Mouse (Mus musculus) neural tube, embryonic 11.5 days (tissue): ENCODE measurements around the gene Stk16. TPM values are rescaled to one million over a fixed set of nuclear protein-coding genes. Genes with fewer than 3 reads are reported as not detected.
A peak's percentile ranks its signal among the peaks of the same experiment; 100 is the strongest.

Source experiments
- ATAC-seq: fragments of 200-750 bp; cut with Nextera tagmentation; 2 replicates; pipeline ENCODE4 v1.8.0; 2017; ENCODE audit warnings: moderate number of reproducible peaks, mild to moderate bottlenecking, moderate TSS enrichment, moderate library complexity; ENCODE audit not compliant: insufficient read depth, low FRiP score, low TSS enrichment
- DNase-seq: peaks from one replicate; pipeline ENCODE4 v3.0.0-alpha.2; 2015; ENCODE audit warnings: low spot score
- H3K27ac ChIP-seq: fragments of 300-500 bp; sonication (generic); 2 replicates; pipeline ENCODE4 v1.5.1; 2014; ENCODE audit warnings: low read depth, mild to moderate bottlenecking, low read length
- H3K27me3 ChIP-seq: fragments of 300-500 bp; sonication (generic); 2 replicates; pipeline ENCODE4 v1.6.1; 2014; ENCODE audit warnings: mild to moderate bottlenecking, low read length, mixed read lengths; ENCODE audit not compliant: control insufficient read depth, insufficient read depth
- H3K36me3 ChIP-seq: fragments of 300-500 bp; sonication (generic); 2 replicates; pipeline ENCODE4 v1.6.1; 2014; ENCODE audit warnings: mild to moderate bottlenecking, low read length, moderate library complexity, mixed read lengths; ENCODE audit not compliant: control insufficient read depth, insufficient read depth
- H3K4me1 ChIP-seq: fragments of 300-500 bp; sonication (generic); 2 replicates; pipeline ENCODE4 v1.6.1; 2014; ENCODE audit warnings: low read length, mixed read lengths; ENCODE audit not compliant: control insufficient read depth, insufficient read depth
- H3K4me2 ChIP-seq: fragments of 300-500 bp; sonication (generic); 2 replicates; pipeline ENCODE4 v1.6.1; 2014; ENCODE audit warnings: low read depth, mild to moderate bottlenecking, moderate library complexity
- H3K4me3 ChIP-seq: fragments of 300-500 bp; sonication (generic); 2 replicates; pipeline ENCODE4 v1.5.1; 2014; ENCODE audit warnings: low read depth, low read length
- H3K9ac ChIP-seq: fragments of 300-500 bp; sonication (generic); 2 replicates; pipeline ENCODE4 v1.6.1; 2014; ENCODE audit warnings: mild to moderate bottlenecking, low read length
- H3K9me3 ChIP-seq: fragments of 300-500 bp; sonication (generic); 2 replicates; pipeline ENCODE4 v1.6.1; 2016; ENCODE audit warnings: low read length; ENCODE audit not compliant: control insufficient read depth
- WGBS: fragments of 180-500 bp; shearing (Covaris S2); extraction: QIAGEN DNeasy Blood & Tissue Kit; methylation state at CpG from one replicate; pipeline ENCODE4 v1.1.7; 2014; 5-methylcytosine and 5-hydroxymethylcytosine counted together
- polyA plus RNA-seq: library from polyadenylated mRNA; unstranded; fragments of >200 nt; fragmentation: Nextera tagmentation; extraction: Ambion mirVana; gene quantifications from 2 replicates; pipeline ENCODE4 v1.2.1, GENCODE M21; 2014

Gene Stk16
- 114 and 131 TPM in 2 replicates for polyA plus RNA-seq

- H3K4me1 ChIP-seq: peaks cover 14% of the 10 kb centered on the region
- H3K9me3 ChIP-seq: no peaks in the 10 kb centered on the region
- ATAC-seq (peak; percentile 96), DNase-seq (peak; percentile 95)
- peak within 1 kb of the TSS; percentile 92 for H3K4me2 ChIP-seq
- H3K9ac ChIP-seq: peak within 1 kb of the TSS; percentile 93
- WGBS: 7% methylated on average over 42 of the region's 42 CpGs
- no peak within 1 kb of the TSS for H3K27ac ChIP-seq
- H3K4me3 ChIP-seq: peak within 1 kb of the TSS; percentile 95
- H3K36me3 ChIP-seq: peaks cover 10% of the 10 kb centered on the region
- no peaks in the 10 kb centered on the region for H3K27me3 ChIP-seq
Observed at GRCm38 (mm10) chr1:75210136-75211087, at the start of gene Stk16, which contains the start of gene Glb1l. TSS of gene Stk16 (plus strand) at chr1:75210838. TSS of gene Glb1l (minus strand) at chr1:75210813.

DNA sequence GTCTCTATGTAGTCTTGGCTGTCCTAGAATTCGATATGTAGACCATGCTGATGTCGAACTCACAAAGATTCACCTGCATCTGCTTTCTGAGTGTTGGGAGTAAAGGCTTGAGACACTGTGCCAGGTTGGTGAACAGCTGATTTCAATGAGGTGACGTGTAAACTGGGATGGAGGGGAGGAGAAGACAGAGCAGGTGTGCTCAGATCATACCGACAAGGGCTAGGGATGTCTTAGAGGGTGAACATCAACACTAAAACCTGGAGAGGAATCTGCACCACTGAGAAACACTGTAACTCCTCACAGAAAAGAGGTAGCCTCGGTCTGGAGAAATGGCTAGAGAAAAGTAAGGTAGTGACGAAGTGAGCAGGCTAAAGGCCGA, 42.6 kb upstream of the Stk16 start:
- H3K36me3 ChIP-seq: peaks cover 11% of the 10 kb centered on the region
- H3K4me2 ChIP-seq: peak overlapping the region; percentile 64
- peak overlapping the region; percentile 55 for H3K4me3 ChIP-seq
- H3K27ac ChIP-seq: no peak overlapping the region
- DNase-seq: no peak
- peaks cover 8% of the 10 kb centered on the region; the same call in 1 of the 2 replicates for H3K4me1 ChIP-seq
- 11% methylated on average over 7 of the region's 7 CpGs for WGBS
- ATAC-seq: peak; percentile 21
- no peaks in the 10 kb centered on the region for H3K9me3 ChIP-seq
- peak overlapping the region; percentile 20; the same call in 1 of the 2 replicates for H3K9ac ChIP-seq
- no peaks in the 10 kb centered on the region for H3K27me3 ChIP-seq

- no peaks in the 10 kb centered on the region for H3K27me3 ChIP-seq
- ATAC-seq: peak; percentile 98
- H3K27ac ChIP-seq: no peak within 1 kb of the TSS
- peaks cover 18% of the 10 kb centered on the region for H3K36me3 ChIP-seq
- H3K4me2 ChIP-seq: peak within 1 kb of the TSS; percentile 64
- peaks cover 8% of the 10 kb centered on the region; the same call in 1 of the 2 replicates for H3K4me1 ChIP-seq
- WGBS: under 1% methylated on average over 57 of the region's 59 CpGs
- H3K9ac ChIP-seq: peak within 1 kb of the TSS; percentile 54
- no peaks in the 10 kb centered on the region for H3K9me3 ChIP-seq
- DNase-seq: peak; percentile 98
- H3K4me3 ChIP-seq: peak within 1 kb of the TSS; percentile 55
Observed at GRCm38 (mm10) chr1:75168472-75169464, 41.9 kb upstream of the Stk16 start, which contains the start of gene Zfand2b. TSS of gene Zfand2b (plus strand) at chr1:75168646.

DNA sequence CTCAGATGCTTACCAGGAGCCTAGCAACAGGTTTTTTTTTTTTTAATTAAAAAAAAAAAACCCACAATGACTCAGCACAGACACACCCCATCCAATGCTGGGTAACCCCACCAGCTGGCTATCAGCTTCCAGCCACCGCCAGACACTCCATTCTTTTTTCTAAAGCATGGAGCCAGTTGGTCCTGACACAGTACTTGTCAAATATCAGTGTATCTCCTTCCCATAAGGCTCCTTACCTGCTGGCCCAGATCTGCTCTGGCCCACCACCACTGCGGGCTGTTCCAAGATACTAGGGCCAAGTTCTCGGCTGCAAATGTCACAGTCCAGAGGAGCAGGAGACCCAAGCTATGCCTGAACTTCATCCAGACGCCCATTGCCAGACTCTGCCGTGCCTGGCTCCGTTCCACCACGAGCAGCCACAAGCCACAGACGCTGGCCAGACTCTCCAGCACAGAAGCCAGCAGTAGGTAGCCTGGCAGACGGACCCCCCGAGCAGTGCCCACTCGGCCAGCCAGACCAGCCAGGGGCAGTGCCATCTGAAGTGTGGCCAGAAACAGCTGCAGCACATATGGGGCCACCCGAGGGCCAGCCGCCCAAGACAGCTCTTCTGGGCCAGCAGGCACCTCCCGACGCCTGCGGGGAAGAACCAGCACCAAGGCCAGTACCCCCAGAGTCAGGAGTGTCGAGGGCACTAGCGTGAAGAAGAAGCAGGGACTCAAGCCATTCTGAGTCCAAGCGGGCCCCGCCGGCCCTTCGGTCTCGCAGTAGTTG, 31.1 kb upstream of the Stk16 start:
- Histone ChIP-seq H3K9me3 (no peaks in the 10 kb centered on the region), H3K9ac (peak overlapping the region; percentile 76), H3K4me1 (peaks cover 7% of the 10 kb centered on the region), H3K36me3 (peaks cover 12% of the 10 kb centered on the region), H3K4me3 (peak overlapping the region; percentile 52), H3K27me3 (no peaks in the 10 kb centered on the region), H3K27ac (peak overlapping the region; percentile 44; the same call in 1 of the 2 replicates), H3K4me2 (peak overlapping the region; percentile 100)
- ATAC-seq: peak; percentile 14; the same call in 1 of the 2 replicates
- WGBS: 12% methylated on average over 23 of the region's 23 CpGs
- DNase-seq: no peak

- peak within 1 kb of the TSS; percentile 52 for H3K4me3 ChIP-seq
- ATAC-seq (peak; percentile 90), DNase-seq (peak; percentile 92)
- peak within 1 kb of the TSS; percentile 100 for H3K4me2 ChIP-seq
- H3K4me1 ChIP-seq: peaks cover 7% of the 10 kb centered on the region
- H3K9me3 ChIP-seq: no peaks in the 10 kb centered on the region
- peaks cover 16% of the 10 kb centered on the region for H3K36me3 ChIP-seq
- H3K27me3 ChIP-seq: no peaks in the 10 kb centered on the region
- peak within 1 kb of the TSS; percentile 44; the same call in 1 of the 2 replicates for H3K27ac ChIP-seq
- H3K9ac ChIP-seq: peak within 1 kb of the TSS; percentile 76
- under 1% methylated on average over 31 of the region's 31 CpGs for WGBS
Observed at GRCm38 (mm10) chr1:75180105-75180590, 30.5 kb upstream of the Stk16 start, which contains the start of gene Abcb6. TSS of gene Abcb6 (minus strand) at chr1:75180392.

DNA sequence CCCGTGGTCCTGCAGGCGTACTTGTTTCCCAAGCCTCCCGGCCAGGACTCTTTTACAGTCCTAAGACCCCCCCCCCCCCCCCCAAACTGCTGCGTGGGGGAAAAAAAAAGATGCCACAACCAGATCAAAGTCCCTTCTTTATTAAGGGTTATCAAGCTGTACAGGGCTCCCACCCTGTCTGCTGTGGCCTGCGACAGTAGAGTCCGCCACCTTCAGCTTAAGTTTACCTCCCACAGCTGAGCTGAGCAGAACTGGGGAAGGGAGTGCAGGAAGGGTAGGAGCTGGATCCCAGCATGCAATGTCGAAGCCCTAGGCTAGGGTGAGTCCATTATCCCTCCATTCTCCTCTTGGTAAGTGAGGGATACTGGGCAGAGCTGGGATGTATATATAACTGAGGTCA, 29.9 kb upstream of the Stk16 start:
- Histone ChIP-seq H3K36me3 (peaks cover 12% of the 10 kb centered on the region), H3K4me2 (peak overlapping the region; percentile 100), H3K9me3 (no peaks in the 10 kb centered on the region), H3K4me3 (no peak overlapping the region), H3K27ac (no peak overlapping the region), H3K4me1 (peaks cover 7% of the 10 kb centered on the region), H3K27me3 (no peaks in the 10 kb centered on the region), H3K9ac (no peak overlapping the region)
- DNase-seq (no peak), ATAC-seq (0 out of 2 replicates have a peak, but pooled peaks have one; percentile 12)
- WGBS: 35% methylated on average over 6 of the region's 7 CpGs

- Histone ChIP-seq H3K9ac (no peak overlapping the region), H3K4me1 (peaks cover 7% of the 10 kb centered on the region), H3K27ac (no peak overlapping the region), H3K36me3 (peaks cover 12% of the 10 kb centered on the region), H3K4me2 (no peak overlapping the region), H3K4me3 (no peak overlapping the region), H3K27me3 (no peaks in the 10 kb centered on the region), H3K9me3 (no peaks in the 10 kb centered on the region)
- no peak for ATAC-seq
- no peak for DNase-seq
- 82% methylated on average over 4 of the region's 4 CpGs for WGBS
Observed at GRCm38 (mm10) chr1:75181377-75181870, 29.2 kb upstream of the Stk16 start.
